Mouse (Mus musculus): Measurements from ENCODE around the gene Chuk.

DNA sequence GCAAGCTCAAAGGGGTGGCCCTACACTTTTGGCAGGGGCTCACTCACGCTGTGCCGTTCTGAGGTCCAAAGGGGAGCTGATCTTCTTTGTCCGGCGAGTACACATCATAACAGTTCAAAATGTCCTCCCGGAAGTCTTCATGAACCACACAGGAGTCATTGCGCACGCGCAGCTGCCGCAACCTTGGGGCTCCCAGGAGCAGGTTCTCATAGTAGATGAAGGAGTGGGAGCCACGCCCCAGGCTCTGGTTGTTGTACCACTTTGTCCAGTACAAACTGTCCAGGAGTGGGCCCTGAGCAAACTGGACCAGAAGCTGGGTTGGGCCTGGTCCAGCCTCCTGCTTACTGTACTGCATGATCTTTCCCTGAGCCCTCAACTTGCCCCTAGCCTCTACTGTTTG lies 49.7 kb upstream of the Chuk start:
- TF ChIP-seq HCFC1 (IDR thresholded peaks at IDR 0.05; ENCODE audit: borderline replicate concordance, insufficient read depth, low read length) (no peak), CHD2 (IDR thresholded peaks at IDR 0.05; ENCODE audit: low read depth, low read length) (no peak), ZNF384 (IDR thresholded peaks at IDR 0.05; ENCODE audit: low read depth, low read length) (no peak), MAFK (IDR thresholded peaks at IDR 0.05; ENCODE audit: insufficient read depth, low read depth, low read length) (no peak)
